Mouse (Mus musculus) CH12.LX (cell line): ENCODE measurements around the gene Rpl18. TPM values are rescaled to one million over a fixed set of nuclear protein-coding genes. Genes with fewer than 3 reads are reported as not detected.
A peak's percentile ranks its signal among the peaks of the same experiment; 100 is the strongest.

ENCODE experiments used
- DNase-seq: peaks from one replicate; pipeline ENCODE4 v3.0.0-alpha.2; 2013; ENCODE audit errors: extremely low read depth
- H3K27ac ChIP-seq: 2 replicates; pipeline ENCODE4 v1.5.1; 2012; ENCODE audit warnings: low read depth, mild to moderate bottlenecking, control low read depth, moderate library complexity; ENCODE audit not compliant: insufficient read depth
- H3K27me3 ChIP-seq: replicated peaks from 2 replicates; pipeline ENCODE3; 2012; ENCODE audit warnings: inconsistent platforms
- H3K36me3 ChIP-seq, 2 experiments: replicated peaks in 1 of 2; 2 replicates each; pipeline versions ENCODE3 to v1.6.1; 2012; ENCODE audit warnings: inconsistent platforms in 1 of 2, low read length in 1 of 2, mild to moderate bottlenecking in 1 of 2, mixed read lengths in 1 of 2, moderate library complexity in 1 of 2; ENCODE audit not compliant: control insufficient read depth in 1 of 2, insufficient read depth in 1 of 2
- H3K4me1 ChIP-seq, 2 experiments: 2 replicates each; pipeline ENCODE4 v1.6.1; 2012; ENCODE audit warnings: inconsistent platforms in 1 of 2, moderate library complexity in 1 of 2; ENCODE audit not compliant: insufficient read depth in 2 of 2, control insufficient read depth in 1 of 2
- H3K4me2 ChIP-seq: 2 replicates; pipeline ENCODE4 v1.6.1; 2012; ENCODE audit warnings: low read depth, mild to moderate bottlenecking, control low read depth; ENCODE audit not compliant: poor library complexity, insufficient read depth, severe bottlenecking
- H3K4me3 ChIP-seq, 3 experiments: fragments of 150-350 bp in 1 of 3; sonication (generic) in 1 of 3; replicated peaks in 1 of 3; 2 replicates each; pipeline versions ENCODE3 to v1.5.1; 2011 to 2012; ENCODE audit warnings: low read depth in 2 of 3, low read length in 2 of 3, mild to moderate bottlenecking in 2 of 3, moderate library complexity in 2 of 3, control low read depth in 1 of 3, improper control_type of control experiment in 1 of 3, inconsistent platforms in 1 of 3, mixed read lengths in 1 of 3; ENCODE audit not compliant: poor library complexity in 1 of 3
- H3K79me2 ChIP-seq: replicated peaks from 2 replicates; pipeline ENCODE4 v1.6.1; 2012; ENCODE audit warnings: mild to moderate bottlenecking, moderate library complexity; ENCODE audit not compliant: control insufficient read depth, poor library complexity, insufficient read depth, severe bottlenecking; ENCODE audit errors: extremely low read depth
- H3K9ac ChIP-seq: 2 replicates; pipeline ENCODE4 v1.6.1; 2012; ENCODE audit warnings: low read depth, mild to moderate bottlenecking, control low read depth, moderate library complexity; ENCODE audit not compliant: insufficient read depth
- H3K9me3 ChIP-seq: replicated peaks from 2 replicates; pipeline ENCODE3; 2012; ENCODE audit warnings: low read length, inconsistent platforms, mixed read lengths
- CHD1 ChIP-seq: IDR thresholded peaks from 2 replicates; pipeline ENCODE4 v1.6.1; 2012; ENCODE audit warnings: low read depth, low read length, improper control_type of control experiment, inconsistent platforms
- CHD2 ChIP-seq: IDR thresholded peaks from 2 replicates; pipeline ENCODE4 v1.6.1; 2011; ENCODE audit warnings: low read length, improper control_type of control experiment
- HCFC1 ChIP-seq: IDR thresholded peaks from 2 replicates; pipeline ENCODE4 v1.6.1; 2012; ENCODE audit warnings: low read depth, mild to moderate bottlenecking, inconsistent platforms, low read length, improper control_type of control experiment
- MAZ ChIP-seq: IDR thresholded peaks from 2 replicates; pipeline ENCODE4 v1.6.1; 2012; ENCODE audit warnings: low read depth, mild to moderate bottlenecking, inconsistent platforms, low read length, improper control_type of control experiment, moderate library complexity
- NELFE ChIP-seq: IDR thresholded peaks from 2 replicates; pipeline ENCODE4 v1.6.1; 2011; ENCODE audit warnings: low read depth, low read length, improper control_type of control experiment
- POLR2A ChIP-seq: IDR thresholded peaks from 2 replicates; pipeline ENCODE4 v1.6.1; 2011; ENCODE audit warnings: low read depth, mild to moderate bottlenecking, improper control_type of control experiment, low read length
- POLR2AphosphoS2 ChIP-seq: IDR thresholded peaks from 2 replicates; pipeline ENCODE4 v1.6.1; 2011; ENCODE audit warnings: low read depth, low read length, improper control_type of control experiment
- SMC3 ChIP-seq: IDR thresholded peaks from 2 replicates; pipeline ENCODE4 v1.6.1; 2011; ENCODE audit warnings: low read depth, low read length, improper control_type of control experiment
- TCF12 ChIP-seq: IDR thresholded peaks from 2 replicates; pipeline ENCODE4 v1.6.1; 2014; ENCODE audit warnings: low read depth, mild to moderate bottlenecking, inconsistent platforms, low read length, improper control_type of control experiment
- dilution Hi-C: fragments of 300-500 bp; cut with MboI; formaldehyde crosslinking; loops from 2 replicates; pipeline ENCODE4 v1.14.3; 2020; ENCODE audit warnings: low sequenced_read_pairs; ENCODE audit not compliant: extremely low pct_unique_long_range_greater_than_20kb, extremely low pct_ligation_motif_present
- in situ Hi-C: fragments of 300-500 bp; cut with MboI; formaldehyde crosslinking; loops from 3 replicates; pipeline ENCODE4 v1.14.3; 2019; ENCODE audit warnings: low sequenced_read_pairs, low pct_ligation_motif_present, low pct_unique_long_range_greater_than_20kb, mixed read lengths
- polyA plus RNA-seq: library from polyadenylated mRNA; unstranded; fragments of >175 nt; gene quantifications from 2 replicates; pipeline ENCODE4 v1.2.1, GENCODE M21; 2012; ENCODE audit warnings: low read depth; ENCODE audit not compliant: insufficient read length
- total RNA-seq, 2 experiments: library from RNA; depleted of rRNA; stranded (reverse); fragments of 300-350 nt in 1 of 2; fragments of >200 nt in 1 of 2; gene quantifications; 2 replicates each; pipeline ENCODE4 v1.2.3; 2012 to 2014

Rpl18 gene
- total and polyA plus RNA-seq, 3 experiments, result 2,393 to 3,766 (median 3,204) TPM

DNA sequence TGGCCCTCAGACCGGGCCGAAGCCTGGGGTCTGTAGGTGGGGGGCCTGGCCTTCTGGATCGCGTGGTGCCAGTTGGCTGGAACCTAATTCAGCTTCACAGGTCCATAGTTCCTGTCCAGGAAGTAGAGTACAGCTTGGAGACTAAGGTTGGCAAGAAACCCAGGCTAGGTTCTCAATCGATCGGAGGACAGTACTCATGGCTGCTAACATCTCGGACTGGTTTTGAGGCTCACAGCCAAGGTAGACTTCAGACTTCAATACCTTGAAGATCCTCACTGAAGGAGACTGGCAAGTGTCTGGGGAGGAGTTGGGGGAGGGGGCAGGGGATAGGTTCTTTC lies 5.9 kb downstream of the Rpl18 start:
- in situ Hi-C loops (no loop called here), dilution Hi-C loops (no loop called here)
- Histone ChIP-seq H3K4me1 (peaks cover 7 to 26% of the 10 kb centered on the region in 2 experiments; a peak in 3 of 4 replicates), H3K9me3 (no peaks in the 10 kb centered on the region), H3K27me3 (no peaks in the 10 kb centered on the region), H3K4me2 (no peak overlapping the region), H3K9ac (no peak overlapping the region), H3K36me3 (peaks cover 70 to 79% of the 10 kb centered on the region in 2 experiments), H3K27ac (no peak overlapping the region), H3K79me2 (peaks cover 31% of the 10 kb centered on the region), H3K4me3 (no peak overlapping the region)
- TF ChIP-seq POLR2A (no peak; the same call in none of the 2 replicates), NELFE (no peak), CHD2 (no peak), POLR2AphosphoS2 (peak; percentile 80), CHD1 (no peak), SMC3 (no peak), TCF12 (no peak)
- no peak for DNase-seq

DNA sequence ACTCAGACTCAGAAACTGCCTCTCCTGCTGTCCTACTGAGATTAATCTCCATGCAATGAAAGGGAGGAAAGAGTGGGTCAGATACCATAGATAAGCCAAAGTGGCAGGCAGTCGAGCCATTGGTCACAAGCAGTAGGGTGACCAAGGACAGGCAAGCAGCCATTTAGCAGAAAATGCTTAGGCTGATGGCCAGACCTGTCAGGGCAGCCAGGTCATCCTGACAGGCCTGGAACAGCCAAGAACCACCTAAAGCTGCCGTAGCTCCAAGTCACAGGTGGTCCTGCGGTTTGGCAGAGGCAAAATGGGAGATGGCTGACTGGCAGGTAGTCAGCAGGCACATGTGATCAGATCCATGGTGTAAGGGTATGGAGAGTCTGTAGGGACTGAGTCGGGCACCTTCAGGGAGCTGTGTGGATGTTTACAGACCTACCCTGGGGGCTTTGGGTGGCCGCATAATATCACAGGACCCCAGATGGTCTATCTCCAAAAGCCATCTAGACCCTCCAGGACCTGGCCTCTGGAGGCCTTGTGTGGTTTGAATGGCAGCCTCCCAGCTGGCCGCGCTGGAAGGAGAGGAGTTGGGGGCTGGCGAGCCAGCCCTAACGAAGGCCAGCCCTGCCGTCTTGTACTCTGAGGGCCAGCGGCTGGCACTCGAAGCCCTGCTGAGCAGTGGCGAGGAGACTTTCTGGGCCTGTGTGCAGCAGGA lies 6.5 kb downstream of the Rpl18 start:
- Histone ChIP-seq H3K9ac (no peak overlapping the region), H3K4me3 (no peak overlapping the region), H3K4me1 (peaks cover 7 to 23% of the 10 kb centered on the region in 2 experiments; a peak in 3 of 4 replicates), H3K4me2 (no peak overlapping the region), H3K27ac (no peak overlapping the region), H3K79me2 (peaks cover 25% of the 10 kb centered on the region), H3K27me3 (no peaks in the 10 kb centered on the region), H3K36me3 (peaks cover 76 to 82% of the 10 kb centered on the region in 2 experiments), H3K9me3 (no peaks in the 10 kb centered on the region)
- dilution Hi-C loops (no loop called here), in situ Hi-C loops (no loop called here)
- no peak for DNase-seq
- TF ChIP-seq CHD2 (peak; percentile 11; the same call in 1 of the 2 replicates), POLR2AphosphoS2 (peak; percentile 74; the same call in 1 of the 2 replicates), HCFC1 (no peak)

DNA sequence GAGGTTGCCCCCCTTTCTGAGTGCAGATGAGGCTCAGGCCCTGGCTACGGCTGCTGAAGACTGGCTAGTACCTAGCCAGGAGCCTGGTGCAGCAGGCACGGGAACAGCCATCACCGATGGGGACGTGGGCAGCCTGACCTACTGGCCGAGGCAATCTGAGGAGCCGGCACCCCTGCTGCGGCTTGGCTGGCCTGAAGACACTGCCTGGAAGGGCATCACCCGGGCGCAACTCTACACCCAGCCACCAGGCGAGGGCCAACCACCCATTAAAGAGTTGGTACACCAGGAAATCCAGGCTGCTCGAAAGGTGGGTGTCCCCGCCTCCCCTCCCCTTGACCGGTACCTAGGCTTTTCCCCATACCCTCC lies 7.1 kb downstream of the Rpl18 start:
- H3K9me3 ChIP-seq, result no peaks in the 10 kb centered on the region
- H3K27me3 ChIP-seq, result no peaks in the 10 kb centered on the region
- no peak overlapping the region for H3K4me3 ChIP-seq
- H3K4me1 ChIP-seq, result peaks cover 7 to 26% of the 10 kb centered on the region in 2 experiments; a peak in 3 of 4 replicates
- peaks cover 81 to 87% of the 10 kb centered on the region in 2 experiments for H3K36me3 ChIP-seq
- no peak for DNase-seq
- H3K27ac ChIP-seq, result no peak overlapping the region
- dilution Hi-C loops, result no loop called here
- no peak overlapping the region for H3K9ac ChIP-seq
- no peak overlapping the region for H3K4me2 ChIP-seq
- in situ Hi-C loops, result no loop called here
- H3K79me2 ChIP-seq, result peaks cover 20% of the 10 kb centered on the region
- no peak for TF ChIP-seq MAZ
- TF ChIP-seq, all 38 proteins: peak for 0
